Mouse (Mus musculus): Measurements from ENCODE around the gene Slit3.
A peak's percentile ranks its signal among the peaks of the same experiment; 100 is the strongest.

Slit3 gene

GRCm38 (mm10) chr11:35406045-35406444 is 285.0 kb downstream of the Slit3 start:
- DNase-seq (ENCODE audit: low spot score), result no peak

- DNase-seq (ENCODE audit: low spot score), result no peak
These were observed 285.5 kb downstream of the Slit3 start for GRCm38 (mm10) chr11:35406522-35406921.

- DNase-seq (ENCODE audit: low spot score), result peak; percentile 70
These were observed 286.5 kb downstream of the Slit3 start for GRCm38 (mm10) chr11:35407341-35408154.

GRCm38 (mm10) chr11:35410431-35410830 is 289.4 kb downstream of the Slit3 start:
- no peak for DNase-seq (ENCODE audit: low spot score)

- DNase-seq (ENCODE audit: low spot score), result no peak
These were observed 294.9 kb downstream of the Slit3 start for GRCm38 (mm10) chr11:35415768-35416401.

GRCm38 (mm10) chr11:35416402-35417093 is 295.5 kb downstream of the Slit3 start:
- DNase-seq (ENCODE audit: low spot score), result no peak

GRCm38 (mm10) chr11:35417911-35418552 is 297.0 kb downstream of the Slit3 start:
- no peak for DNase-seq (ENCODE audit: low spot score)

- DNase-seq (ENCODE audit: low spot score), result no peak
These were observed 298.0 kb downstream of the Slit3 start for GRCm38 (mm10) chr11:35419013-35419412.

- no peak for DNase-seq (ENCODE audit: low spot score)
These were observed 300.7 kb downstream of the Slit3 start for GRCm38 (mm10) chr11:35421728-35422127.

GRCm38 (mm10) chr11:35428036-35428435 is 307.0 kb downstream of the Slit3 start:
- no peak for DNase-seq (ENCODE audit: low spot score)

- DNase-seq (ENCODE audit: low spot score), result no peak
These were observed 310.1 kb downstream of the Slit3 start for GRCm38 (mm10) chr11:35431130-35431529.

- DNase-seq (ENCODE audit: low spot score), result no peak
These were observed 316.5 kb downstream of the Slit3 start for GRCm38 (mm10) chr11:35437510-35437909.

- no peak for DNase-seq (ENCODE audit: low spot score)
These were observed 319.2 kb downstream of the Slit3 start for GRCm38 (mm10) chr11:35440186-35440585.

GRCm38 (mm10) chr11:35444489-35445100 is 323.6 kb downstream of the Slit3 start:
- DNase-seq (ENCODE audit: low spot score), result no peak

GRCm38 (mm10) chr11:35447951-35448350 is 326.9 kb downstream of the Slit3 start:
- DNase-seq (ENCODE audit: low spot score), result no peak

- DNase-seq (ENCODE audit: low spot score), result no peak
These were observed 328.2 kb downstream of the Slit3 start for GRCm38 (mm10) chr11:35449199-35449598.

GRCm38 (mm10) chr11:35451636-35452035 is 330.6 kb downstream of the Slit3 start:
- DNase-seq (ENCODE audit: low spot score), result peak; percentile 84

- DNase-seq (ENCODE audit: low spot score), result peak; percentile 53
These were observed 331.4 kb downstream of the Slit3 start for GRCm38 (mm10) chr11:35452413-35452812.

- DNase-seq (ENCODE audit: low spot score), result no peak
These were observed 333.2 kb downstream of the Slit3 start for GRCm38 (mm10) chr11:35454191-35454725.

GRCm38 (mm10) chr11:35454781-35455180 is 333.8 kb downstream of the Slit3 start:
- no peak for DNase-seq (ENCODE audit: low spot score)

GRCm38 (mm10) chr11:35458068-35458467 is 337.0 kb downstream of the Slit3 start:
- DNase-seq (ENCODE audit: low spot score), result no peak

- no peak for DNase-seq (ENCODE audit: low spot score)
These were observed 345.7 kb downstream of the Slit3 start for GRCm38 (mm10) chr11:35466701-35467100.

Data from testis, postnatal 10 days (tissue).